Mouse (Mus musculus): ENCODE measurements at regions not wholly inside any gene's neighbourhood (a gene's known extent, or its start where the extent isn't known, plus 50 kb on each side); places are given as distances from the start of the nearest gene placed in this dataset.

GRCm38 (mm10) chr14:76821892-76822291 is 214.7 kb upstream of the Ccdc122 start:
- H3K27ac ChIP-seq, result no peak overlapping the region
- WGBS, result 75% methylated on average over 8 of the region's 8 CpGs
- H3K36me3 ChIP-seq, result no peaks in the 10 kb centered on the region
- no peaks in the 10 kb centered on the region for H3K9me3 ChIP-seq
- no peaks in the 10 kb centered on the region for H3K27me3 ChIP-seq
- no peak overlapping the region for H3K4me3 ChIP-seq (replicated peaks)
- peaks cover 21% of the 10 kb centered on the region for H3K4me1 ChIP-seq (replicated peaks)
- no peak for ATAC-seq (ENCODE audit: insufficient number of reproducible peaks, insufficient read depth, low FRiP score, low TSS enrichment, low read depth)
- H3K9ac ChIP-seq (replicated peaks), result no peak overlapping the region
- no peak overlapping the region for H3K4me2 ChIP-seq

GRCm38 (mm10) chr14:76821484-76821883 is 215.1 kb upstream of the Ccdc122 start:
- 68% methylated on average over 7 of the region's 7 CpGs for WGBS
- peaks cover 21% of the 10 kb centered on the region for H3K4me1 ChIP-seq (replicated peaks)
- no peak for ATAC-seq (ENCODE audit: insufficient number of reproducible peaks, insufficient read depth, low FRiP score, low TSS enrichment, low read depth)
- H3K4me3 ChIP-seq (replicated peaks), result no peak overlapping the region
- no peaks in the 10 kb centered on the region for H3K9me3 ChIP-seq
- H3K36me3 ChIP-seq, result no peaks in the 10 kb centered on the region
- H3K9ac ChIP-seq (replicated peaks), result no peak overlapping the region
- H3K27me3 ChIP-seq, result no peaks in the 10 kb centered on the region
- no peak overlapping the region for H3K27ac ChIP-seq
- no peak overlapping the region for H3K4me2 ChIP-seq

GRCm38 (mm10) chr14:76820989-76821388 is 215.6 kb upstream of the Ccdc122 start:
- Histone ChIP-seq H3K4me3 (replicated peaks) (no peak overlapping the region), H3K4me2 (no peak overlapping the region), H3K9me3 (no peaks in the 10 kb centered on the region), H3K36me3 (no peaks in the 10 kb centered on the region), H3K9ac (replicated peaks) (no peak overlapping the region), H3K27ac (no peak overlapping the region), H3K4me1 (replicated peaks) (peaks cover 21% of the 10 kb centered on the region), H3K27me3 (no peaks in the 10 kb centered on the region)
- 74% methylated on average over 6 of the region's 6 CpGs for WGBS
- no peak; the same call in 1 of the 2 replicates for ATAC-seq (ENCODE audit: insufficient number of reproducible peaks, insufficient read depth, low FRiP score, low TSS enrichment, low read depth)

- Histone ChIP-seq H3K4me2 (no peak overlapping the region), H3K9me3 (no peaks in the 10 kb centered on the region), H3K9ac (replicated peaks) (no peak overlapping the region), H3K27me3 (no peaks in the 10 kb centered on the region), H3K27ac (no peak overlapping the region), H3K4me3 (replicated peaks) (no peak overlapping the region), H3K4me1 (replicated peaks) (peaks cover 21% of the 10 kb centered on the region), H3K36me3 (no peaks in the 10 kb centered on the region)
- 58% methylated on average over 8 of the region's 8 CpGs for whole genome bisulfite sequencing
- no peak for ATAC-seq (ENCODE audit: insufficient number of reproducible peaks, insufficient read depth, low FRiP score, low TSS enrichment, low read depth)
Measured at GRCm38 (mm10) chr14:76819690-76820089, 216.9 kb upstream of the Ccdc122 start.

GRCm38 (mm10) chr14:76818256-76819010 is 218.1 kb upstream of the Ccdc122 start:
- Histone ChIP-seq H3K9me3 (no peaks in the 10 kb centered on the region), H3K4me1 (replicated peaks) (peaks cover 23% of the 10 kb centered on the region), H3K27ac (no peak overlapping the region), H3K9ac (replicated peaks) (no peak overlapping the region), H3K4me2 (no peak overlapping the region), H3K4me3 (replicated peaks) (no peak overlapping the region), H3K36me3 (no peaks in the 10 kb centered on the region), H3K27me3 (no peaks in the 10 kb centered on the region)
- 65% methylated on average over 10 of the region's 10 CpGs for WGBS
- no peak for ATAC-seq (ENCODE audit: insufficient number of reproducible peaks, insufficient read depth, low FRiP score, low TSS enrichment, low read depth)

GRCm38 (mm10) chr14:76817189-76817772 is 219.3 kb upstream of the Ccdc122 start:
- 46% methylated on average over 5 of the region's 5 CpGs for WGBS
- ATAC-seq (ENCODE audit: insufficient number of reproducible peaks, insufficient read depth, low FRiP score, low TSS enrichment, low read depth), result no peak; the same call in 1 of the 2 replicates

GRCm38 (mm10) chr14:76816666-76817065 is 219.9 kb upstream of the Ccdc122 start:
- no peak for ATAC-seq (ENCODE audit: insufficient number of reproducible peaks, insufficient read depth, low FRiP score, low TSS enrichment, low read depth)
- H3K27me3 ChIP-seq, result no peaks in the 10 kb centered on the region
- WGBS, result 80% methylated on average over 2 of the region's 2 CpGs
- H3K9ac ChIP-seq (replicated peaks), result no peak overlapping the region
- H3K27ac ChIP-seq, result no peak overlapping the region
- H3K4me3 ChIP-seq (replicated peaks), result no peak overlapping the region
- H3K4me1 ChIP-seq (replicated peaks), result peaks cover 37% of the 10 kb centered on the region
- H3K36me3 ChIP-seq, result no peaks in the 10 kb centered on the region
- H3K9me3 ChIP-seq, result no peaks in the 10 kb centered on the region
- H3K4me2 ChIP-seq, result no peak overlapping the region

More at GRCm38 (mm10) chr14:76817189-76817772, 219.3 kb upstream of the Ccdc122 start:
- H3K4me1 ChIP-seq (replicated peaks), result peaks cover 31% of the 10 kb centered on the region
- H3K9me3 ChIP-seq, result no peaks in the 10 kb centered on the region
- H3K36me3 ChIP-seq, result no peaks in the 10 kb centered on the region
- H3K27ac ChIP-seq, result no peak overlapping the region
- no peak overlapping the region for H3K4me3 ChIP-seq (replicated peaks)
- no peak overlapping the region for H3K9ac ChIP-seq (replicated peaks)
- H3K4me2 ChIP-seq, result no peak overlapping the region
- no peaks in the 10 kb centered on the region for H3K27me3 ChIP-seq

GRCm38 (mm10) chr14:76812155-76812875 is 224.3 kb upstream of the Ccdc122 start:
- no peaks in the 10 kb centered on the region for H3K36me3 ChIP-seq
- WGBS, result 63% methylated on average over 14 of the region's 14 CpGs
- peak; percentile 41; the same call in 1 of the 2 replicates for ATAC-seq (ENCODE audit: insufficient number of reproducible peaks, insufficient read depth, low FRiP score, low TSS enrichment, low read depth)
- H3K4me1 ChIP-seq (replicated peaks), result peaks cover 29% of the 10 kb centered on the region
- no peak overlapping the region for H3K4me3 ChIP-seq (replicated peaks)
- H3K4me2 ChIP-seq, result no peak overlapping the region
- no peaks in the 10 kb centered on the region for H3K9me3 ChIP-seq
- H3K27ac ChIP-seq, result peak overlapping the region; percentile 93
- H3K9ac ChIP-seq (replicated peaks), result no peak overlapping the region
- no peaks in the 10 kb centered on the region for H3K27me3 ChIP-seq

- Histone ChIP-seq H3K4me3 (replicated peaks) (0 out of 2 replicates have a peak overlapping the region, but pooled peaks have one; percentile 9), H3K36me3 (no peaks in the 10 kb centered on the region), H3K27me3 (no peaks in the 10 kb centered on the region), H3K27ac (peak overlapping the region; percentile 93), H3K4me1 (replicated peaks) (peaks cover 27% of the 10 kb centered on the region), H3K9me3 (no peaks in the 10 kb centered on the region), H3K9ac (replicated peaks) (no peak overlapping the region; the same call in 1 of the 2 replicates), H3K4me2 (peak overlapping the region; percentile 50)
- 7% methylated on average over 21 of the region's 21 CpGs for WGBS
- ATAC-seq (ENCODE audit: insufficient number of reproducible peaks, insufficient read depth, low FRiP score, low TSS enrichment, low read depth), result peak; percentile 83
Measured at GRCm38 (mm10) chr14:76810697-76811589, 225.6 kb upstream of the Ccdc122 start.

GRCm38 (mm10) chr14:76810041-76810440 is 226.5 kb upstream of the Ccdc122 start:
- 90% methylated on average over 3 of the region's 3 CpGs for WGBS
- H3K27ac ChIP-seq, result peak overlapping the region; percentile 93

More at GRCm38 (mm10) chr14:76810041-76810440, 226.5 kb upstream of the Ccdc122 start:
- H3K4me1 ChIP-seq (replicated peaks), result peaks cover 36% of the 10 kb centered on the region
- no peak overlapping the region for H3K9ac ChIP-seq (replicated peaks)
- H3K4me2 ChIP-seq, result no peak overlapping the region
- ATAC-seq (ENCODE audit: insufficient number of reproducible peaks, insufficient read depth, low FRiP score, low TSS enrichment, low read depth), result no peak
- H3K9me3 ChIP-seq, result no peaks in the 10 kb centered on the region
- no peak overlapping the region for H3K4me3 ChIP-seq (replicated peaks)
- no peaks in the 10 kb centered on the region for H3K27me3 ChIP-seq
- no peaks in the 10 kb centered on the region for H3K36me3 ChIP-seq
